Mouse (Mus musculus) CH12.LX (cell line): ENCODE measurements around the gene Hoxb7. TPM values are rescaled to one million over a fixed set of nuclear protein-coding genes. Genes with fewer than 3 reads are reported as not detected.

ENCODE experiments used
- DNase-seq: peaks from one replicate; pipeline ENCODE4 v3.0.0-alpha.2; 2013; ENCODE audit errors: extremely low read depth
- H3K27ac ChIP-seq: 2 replicates; pipeline ENCODE4 v1.5.1; 2012; ENCODE audit warnings: low read depth, mild to moderate bottlenecking, control low read depth, moderate library complexity; ENCODE audit not compliant: insufficient read depth
- H3K27me3 ChIP-seq: replicated peaks from 2 replicates; pipeline ENCODE3; 2012; ENCODE audit warnings: inconsistent platforms
- H3K36me3 ChIP-seq, 2 experiments: replicated peaks in 1 of 2; 2 replicates each; pipeline versions ENCODE3 to v1.6.1; 2012; ENCODE audit warnings: inconsistent platforms in 1 of 2, low read length in 1 of 2, mild to moderate bottlenecking in 1 of 2, mixed read lengths in 1 of 2, moderate library complexity in 1 of 2; ENCODE audit not compliant: control insufficient read depth in 1 of 2, insufficient read depth in 1 of 2
- H3K4me1 ChIP-seq, 2 experiments: 2 replicates each; pipeline ENCODE4 v1.6.1; 2012; ENCODE audit warnings: inconsistent platforms in 1 of 2, moderate library complexity in 1 of 2; ENCODE audit not compliant: insufficient read depth in 2 of 2, control insufficient read depth in 1 of 2
- H3K4me2 ChIP-seq: 2 replicates; pipeline ENCODE4 v1.6.1; 2012; ENCODE audit warnings: low read depth, mild to moderate bottlenecking, control low read depth; ENCODE audit not compliant: poor library complexity, insufficient read depth, severe bottlenecking
- H3K4me3 ChIP-seq, 3 experiments: fragments of 150-350 bp in 1 of 3; sonication (generic) in 1 of 3; replicated peaks in 1 of 3; 2 replicates each; pipeline versions ENCODE3 to v1.5.1; 2011 to 2012; ENCODE audit warnings: low read depth in 2 of 3, low read length in 2 of 3, mild to moderate bottlenecking in 2 of 3, moderate library complexity in 2 of 3, control low read depth in 1 of 3, improper control_type of control experiment in 1 of 3, inconsistent platforms in 1 of 3, mixed read lengths in 1 of 3; ENCODE audit not compliant: poor library complexity in 1 of 3
- H3K79me2 ChIP-seq: replicated peaks from 2 replicates; pipeline ENCODE4 v1.6.1; 2012; ENCODE audit warnings: mild to moderate bottlenecking, moderate library complexity; ENCODE audit not compliant: control insufficient read depth, poor library complexity, insufficient read depth, severe bottlenecking; ENCODE audit errors: extremely low read depth
- H3K9ac ChIP-seq: 2 replicates; pipeline ENCODE4 v1.6.1; 2012; ENCODE audit warnings: low read depth, mild to moderate bottlenecking, control low read depth, moderate library complexity; ENCODE audit not compliant: insufficient read depth
- H3K9me3 ChIP-seq: replicated peaks from 2 replicates; pipeline ENCODE3; 2012; ENCODE audit warnings: low read length, inconsistent platforms, mixed read lengths
- BHLHE40 ChIP-seq: IDR thresholded peaks from 2 replicates; pipeline ENCODE4 v1.6.1; 2011; ENCODE audit warnings: mild to moderate bottlenecking, low read depth, low read length, improper control_type of control experiment
- GABPA ChIP-seq: IDR thresholded peaks from 2 replicates; pipeline ENCODE4 v1.6.1; 2012; ENCODE audit warnings: low read depth, low read length, improper control_type of control experiment, inconsistent platforms; ENCODE audit not compliant: insufficient replicate concordance
- JUN ChIP-seq: IDR thresholded peaks from 2 replicates; pipeline ENCODE4 v1.6.1; 2011; ENCODE audit warnings: low read depth, mild to moderate bottlenecking, low read length, improper control_type of control experiment, moderate library complexity; ENCODE audit not compliant: insufficient read depth
- MAFK ChIP-seq: IDR thresholded peaks from 2 replicates; pipeline ENCODE4 v1.6.1; 2011; ENCODE audit warnings: low read length, improper control_type of control experiment; ENCODE audit not compliant: insufficient replicate concordance
- MAX ChIP-seq: IDR thresholded peaks from 2 replicates; pipeline ENCODE4 v1.6.1; 2011; ENCODE audit warnings: low read length, improper control_type of control experiment
- MEF2A ChIP-seq: IDR thresholded peaks from 2 replicates; pipeline ENCODE4 v1.6.1; 2014; ENCODE audit warnings: low read depth, mild to moderate bottlenecking, inconsistent platforms, low read length, improper control_type of control experiment, borderline replicate concordance
- MXI1 ChIP-seq: IDR thresholded peaks from 2 replicates; pipeline ENCODE4 v1.6.1; 2011; ENCODE audit warnings: mild to moderate bottlenecking, low read depth, low read length, improper control_type of control experiment
- MYC ChIP-seq: IDR thresholded peaks from 2 replicates; pipeline ENCODE4 v1.6.1; 2011; ENCODE audit warnings: low read depth, mild to moderate bottlenecking, improper control_type of control experiment, low read length
- NRF1 ChIP-seq: IDR thresholded peaks from 2 replicates; pipeline ENCODE4 v1.6.1; 2014; ENCODE audit warnings: low read depth, mild to moderate bottlenecking, inconsistent platforms, low read length, improper control_type of control experiment, moderate library complexity
- POLR2A ChIP-seq: IDR thresholded peaks from 2 replicates; pipeline ENCODE4 v1.6.1; 2011; ENCODE audit warnings: low read depth, mild to moderate bottlenecking, improper control_type of control experiment, low read length
- POLR2AphosphoS2 ChIP-seq: IDR thresholded peaks from 2 replicates; pipeline ENCODE4 v1.6.1; 2011; ENCODE audit warnings: low read depth, low read length, improper control_type of control experiment
- RAD21 ChIP-seq: IDR thresholded peaks from 2 replicates; pipeline ENCODE4 v1.6.1; 2011; ENCODE audit warnings: low read depth, mild to moderate bottlenecking, low read length, improper control_type of control experiment, moderate library complexity
- ZMIZ1 ChIP-seq: IDR thresholded peaks from 2 replicates; pipeline ENCODE4 v1.6.1; 2012; ENCODE audit warnings: low read depth, mild to moderate bottlenecking, inconsistent platforms, low read length, improper control_type of control experiment
- dilution Hi-C: fragments of 300-500 bp; cut with MboI; formaldehyde crosslinking; loops from 2 replicates; pipeline ENCODE4 v1.14.3; 2020; ENCODE audit warnings: low sequenced_read_pairs; ENCODE audit not compliant: extremely low pct_unique_long_range_greater_than_20kb, extremely low pct_ligation_motif_present
- in situ Hi-C: fragments of 300-500 bp; cut with MboI; formaldehyde crosslinking; loops from 3 replicates; pipeline ENCODE4 v1.14.3; 2019; ENCODE audit warnings: low sequenced_read_pairs, low pct_ligation_motif_present, low pct_unique_long_range_greater_than_20kb, mixed read lengths
- polyA plus RNA-seq: library from polyadenylated mRNA; unstranded; fragments of >175 nt; gene quantifications from 2 replicates; pipeline ENCODE4 v1.2.1, GENCODE M21; 2012; ENCODE audit warnings: low read depth; ENCODE audit not compliant: insufficient read length
- total RNA-seq, 2 experiments: library from RNA; depleted of rRNA; stranded (reverse); fragments of 300-350 nt in 1 of 2; fragments of >200 nt in 1 of 2; gene quantifications; 2 replicates each; pipeline ENCODE4 v1.2.3; 2012 to 2014

The Hoxb7 gene
- total and polyA plus RNA-seq, 3 experiments, result not detected

DNA sequence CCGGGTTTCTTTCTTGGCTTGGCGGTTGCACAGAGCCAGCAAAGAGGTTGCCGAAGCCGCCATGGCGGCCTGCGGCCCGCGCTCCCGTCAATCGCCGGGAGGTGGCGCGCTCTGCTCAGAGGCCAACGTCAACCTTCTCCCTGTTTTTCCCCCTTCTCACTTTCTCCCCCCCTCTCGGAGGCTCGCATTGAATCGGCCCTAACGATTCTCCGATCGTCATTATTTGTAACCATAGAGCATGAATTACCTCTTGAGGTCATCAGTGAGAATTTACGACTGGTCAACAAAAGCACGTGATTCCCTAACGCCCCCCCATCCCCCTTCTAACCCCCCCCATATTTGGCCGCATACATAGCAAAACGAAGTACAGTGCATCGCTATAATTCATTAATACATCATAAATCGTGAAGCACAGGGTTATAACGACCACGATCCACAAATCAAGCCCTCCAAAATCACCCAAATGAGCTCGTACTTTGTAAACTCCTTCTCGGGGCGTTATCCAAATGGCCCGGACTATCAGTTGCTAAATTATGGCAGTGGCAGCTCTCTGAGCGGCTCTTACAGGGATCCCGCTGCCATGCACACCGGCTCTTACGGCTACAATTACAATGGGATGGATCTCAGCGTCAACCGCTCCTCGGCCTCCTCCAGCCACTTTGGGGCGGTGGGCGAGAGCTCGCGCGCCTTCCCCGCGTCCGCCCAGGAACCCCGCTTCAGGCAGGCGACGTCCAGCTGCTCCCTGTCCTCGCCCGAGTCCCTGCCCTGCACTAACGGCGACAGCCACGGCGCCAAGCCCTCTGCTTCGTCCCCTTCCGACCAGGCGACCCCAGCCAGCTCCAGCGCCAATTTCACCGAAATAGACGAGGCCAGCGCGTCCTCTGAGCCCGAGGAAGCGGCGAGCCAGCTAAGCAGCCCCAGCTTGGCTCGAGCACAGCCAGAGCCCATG lies 17.0 kb downstream of the Hoxb7 start, which contains the start of gene Hoxb5:
Gene Hoxb5 (plus strand): TSS at position 186 of the 949 bp plus-strand sequence.
- Histone ChIP-seq H3K27me3 (peaks cover 62% of the 10 kb centered on the region), H3K9ac (no peak within 1 kb of the TSS), H3K9me3 (peaks cover 33% of the 10 kb centered on the region), H3K4me2 (no peak within 1 kb of the TSS), H3K36me3 (no peaks in the 10 kb centered on the region), H3K79me2 (no peaks in the 10 kb centered on the region), H3K27ac (no peak within 1 kb of the TSS), H3K4me1 (no peaks in the 10 kb centered on the region), H3K4me3 (no peak within 1 kb of the TSS)
- in situ Hi-C loops, result loop anchor here (25.0 kb wide), 1 partner anchor 234 kb away; no protein-coding TSS in a partner anchor
- dilution Hi-C loops, result no loop called here
- TF ChIP-seq BHLHE40, result no peak
- TF ChIP-seq MAFK, result no peak
- no peak for TF ChIP-seq MAX
- TF ChIP-seq NRF1, result no peak
- TF ChIP-seq RAD21, result no peak
- TF ChIP-seq ZMIZ1, result no peak
- TF ChIP-seq POLR2AphosphoS2, result no peak
- TF ChIP-seq MYC, result no peak
- TF ChIP-seq POLR2A, result no peak
- no peak for TF ChIP-seq MXI1
- TF ChIP-seq GABPA, result no peak
- TF ChIP-seq MEF2A, result no peak
- no peak for DNase-seq

DNA sequence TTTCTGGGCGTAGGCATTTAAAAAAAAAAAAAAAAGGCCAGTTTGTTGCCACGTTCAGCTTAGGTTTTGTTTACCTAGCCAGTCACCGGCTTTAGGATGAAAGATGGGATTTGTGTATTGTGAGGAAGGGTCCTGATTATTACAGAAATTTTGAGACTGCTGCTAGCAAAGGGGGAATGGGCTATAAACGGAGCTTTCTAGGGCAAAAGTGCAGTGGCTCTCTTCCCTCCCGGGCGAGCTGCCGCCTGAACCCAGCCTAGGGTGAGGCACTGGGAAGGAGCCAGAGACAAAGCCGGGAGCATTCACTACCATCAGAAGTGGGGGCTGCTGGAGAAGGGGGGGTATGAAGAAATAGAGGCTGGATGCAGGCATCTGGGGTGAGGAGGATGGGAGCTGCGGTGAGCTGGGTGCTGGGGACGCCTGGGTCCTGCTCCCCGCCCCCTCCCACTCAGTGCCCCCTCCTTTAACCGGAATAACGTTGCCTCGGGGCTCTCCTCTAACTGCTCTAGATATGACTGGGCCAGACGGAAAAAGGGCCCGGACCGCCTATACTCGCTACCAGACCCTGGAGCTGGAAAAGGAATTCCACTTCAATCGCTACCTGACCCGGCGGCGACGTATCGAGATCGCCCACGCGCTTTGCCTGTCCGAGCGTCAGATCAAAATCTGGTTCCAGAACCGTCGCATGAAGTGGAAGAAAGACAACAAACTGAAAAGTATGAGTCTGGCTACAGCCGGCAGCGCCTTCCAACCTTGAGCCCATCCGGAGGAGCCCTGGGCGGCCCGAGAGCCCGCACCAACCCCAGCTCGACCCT lies 18.2 kb downstream of the Hoxb7 start:
- H3K4me1 ChIP-seq, result peaks cover 0 to 7% of the 10 kb centered on the region in 2 experiments; a peak in 2 of 4 replicates
- peaks cover 26% of the 10 kb centered on the region for H3K9me3 ChIP-seq
- dilution Hi-C loops (no loop called here), in situ Hi-C loops (loop anchor here (25.0 kb wide), 1 partner anchor 233 kb away; no protein-coding TSS in a partner anchor)
- DNase-seq, result no peak
- H3K79me2 ChIP-seq, result no peaks in the 10 kb centered on the region
- TF ChIP-seq JUN, result no peak
- H3K9ac ChIP-seq, result no peak overlapping the region
- H3K36me3 ChIP-seq, result no peaks in the 10 kb centered on the region
- H3K4me3 ChIP-seq, result no peak overlapping the region
- peaks cover 66% of the 10 kb centered on the region for H3K27me3 ChIP-seq
- no peak overlapping the region for H3K4me2 ChIP-seq
- no peak overlapping the region for H3K27ac ChIP-seq
